Mouse (Mus musculus): ENCODE results near the gene Zcwpw1.

DNA sequence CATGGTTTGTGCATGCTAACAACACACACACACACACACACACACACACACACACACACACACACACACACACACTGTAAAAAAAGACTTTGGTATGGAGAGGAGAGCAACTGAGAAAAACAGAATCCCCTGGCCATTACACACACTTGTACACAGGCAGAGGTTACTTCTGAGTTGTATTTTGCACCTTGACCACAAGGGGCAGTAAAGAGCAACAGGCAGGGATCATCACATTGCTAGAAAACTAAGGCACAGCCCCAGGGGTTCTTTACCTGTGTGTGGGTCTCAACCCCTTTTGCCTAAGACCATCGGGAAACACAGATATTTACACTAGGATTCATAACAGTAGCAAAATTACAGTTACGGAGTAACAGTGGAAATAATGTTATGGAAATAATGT, 16.9 kb upstream of the Zcwpw1 start:
- no peak for TF ChIP-seq EP300 (IDR thresholded peaks at IDR 0.05; ENCODE audit: low read depth)
- TF ChIP-seq CTCF (IDR thresholded peaks at IDR 0.05; ENCODE audit: low read depth): peak; percentile 97
